Mouse (Mus musculus): ENCODE data around the gene Gcc1. TPM values are rescaled to one million over a fixed set of nuclear protein-coding genes. Genes with fewer than 3 reads are reported as not detected.

The Gcc1 gene
- 9.9 and 12.2 TPM in 2 replicates for polyA plus RNA-seq (2015; fragmentation: Nextera tagmentation; extraction: Ambion mirVana)

- Histone ChIP-seq H3K4me1 (peaks cover 24% of the 10 kb centered on the region), H3K9me3 (no peaks in the 10 kb centered on the region), H3K4me3 (no peak within 1 kb of the TSS), H3K27me3 (no peaks in the 10 kb centered on the region), H3K4me2 (no peak within 1 kb of the TSS), H3K9ac (no peak within 1 kb of the TSS), H3K27ac (no peak within 1 kb of the TSS), H3K36me3 (peaks cover 21% of the 10 kb centered on the region)
- no peak for ATAC-seq (ENCODE audit: insufficient number of reproducible peaks, insufficient read depth, low FRiP score, low TSS enrichment, low read depth)
- 86% methylated on average over 3 of the region's 3 CpGs for WGBS
These were observed at the start of gene Gcc1 for GRCm38 (mm10) chr6:28428290-28428689. Gene Gcc1 (minus strand): TSS chr6:28428390.

GRCm38 (mm10) chr6:28474839-28475238 lies 46.6 kb upstream of the Gcc1 start, which contains the start of gene Snd1:
Gene Snd1 (plus strand): TSS chr6:28475139.
- Histone ChIP-seq H3K27ac (no peak within 1 kb of the TSS), H3K4me2 (no peak within 1 kb of the TSS), H3K27me3 (no peaks in the 10 kb centered on the region), H3K9ac (no peak within 1 kb of the TSS), H3K36me3 (no peaks in the 10 kb centered on the region), H3K9me3 (no peaks in the 10 kb centered on the region), H3K4me1 (peaks cover 6% of the 10 kb centered on the region), H3K4me3 (no peak within 1 kb of the TSS)
- WGBS: 82% methylated on average over 5 of the region's 5 CpGs
- no peak for ATAC-seq (ENCODE audit: insufficient number of reproducible peaks, insufficient read depth, low FRiP score, low TSS enrichment, low read depth)

- WGBS: 86% methylated on average over 4 of the region's 4 CpGs
These were observed 46.0 kb upstream of the Gcc1 start for GRCm38 (mm10) chr6:28474211-28474610.

GRCm38 (mm10) chr6:28471284-28472035 lies 43.3 kb upstream of the Gcc1 start:
- 82% methylated on average over 9 of the region's 9 CpGs for WGBS
- Histone ChIP-seq H3K27me3 (no peaks in the 10 kb centered on the region), H3K4me3 (no peak overlapping the region), H3K4me2 (no peak overlapping the region), H3K36me3 (no peaks in the 10 kb centered on the region), H3K27ac (no peak overlapping the region), H3K9ac (no peak overlapping the region), H3K4me1 (no peaks in the 10 kb centered on the region), H3K9me3 (no peaks in the 10 kb centered on the region)
- ATAC-seq (ENCODE audit: insufficient number of reproducible peaks, insufficient read depth, low FRiP score, low TSS enrichment, low read depth): no peak

More at GRCm38 (mm10) chr6:28474211-28474610, 46.0 kb upstream of the Gcc1 start:
- no peak overlapping the region for H3K4me2 ChIP-seq
- H3K9ac ChIP-seq: no peak overlapping the region
- no peaks in the 10 kb centered on the region for H3K36me3 ChIP-seq
- H3K9me3 ChIP-seq: no peaks in the 10 kb centered on the region
- no peak overlapping the region for H3K27ac ChIP-seq
- ATAC-seq (ENCODE audit: insufficient number of reproducible peaks, insufficient read depth, low FRiP score, low TSS enrichment, low read depth): no peak
- no peak overlapping the region for H3K4me3 ChIP-seq
- peaks cover 5% of the 10 kb centered on the region for H3K4me1 ChIP-seq
- H3K27me3 ChIP-seq: no peaks in the 10 kb centered on the region

GRCm38 (mm10) chr6:28470621-28471020 lies 42.4 kb upstream of the Gcc1 start:
- H3K4me3 ChIP-seq: no peak overlapping the region
- H3K4me1 ChIP-seq: no peaks in the 10 kb centered on the region
- H3K9ac ChIP-seq: no peak overlapping the region
- no peak overlapping the region for H3K27ac ChIP-seq
- WGBS: 65% methylated on average over 5 of the region's 5 CpGs
- no peak for ATAC-seq (ENCODE audit: insufficient number of reproducible peaks, insufficient read depth, low FRiP score, low TSS enrichment, low read depth)
- H3K4me2 ChIP-seq: no peak overlapping the region
- H3K36me3 ChIP-seq: no peaks in the 10 kb centered on the region
- H3K9me3 ChIP-seq: no peaks in the 10 kb centered on the region
- no peaks in the 10 kb centered on the region for H3K27me3 ChIP-seq

GRCm38 (mm10) chr6:28470017-28470602 lies 41.9 kb upstream of the Gcc1 start:
- no peak for ATAC-seq (ENCODE audit: insufficient number of reproducible peaks, insufficient read depth, low FRiP score, low TSS enrichment, low read depth)
- 47% methylated on average over 4 of the region's 4 CpGs for WGBS

GRCm38 (mm10) chr6:28464630-28465029 lies 36.4 kb upstream of the Gcc1 start:
- Histone ChIP-seq H3K27ac (no peak overlapping the region), H3K9ac (no peak overlapping the region), H3K36me3 (no peaks in the 10 kb centered on the region), H3K9me3 (no peaks in the 10 kb centered on the region), H3K4me2 (no peak overlapping the region), H3K27me3 (no peaks in the 10 kb centered on the region), H3K4me1 (no peaks in the 10 kb centered on the region), H3K4me3 (no peak overlapping the region)
- no peak for ATAC-seq (ENCODE audit: insufficient number of reproducible peaks, insufficient read depth, low FRiP score, low TSS enrichment, low read depth)
- 62% methylated on average over 6 of the region's 6 CpGs for WGBS

More at GRCm38 (mm10) chr6:28470017-28470602, 41.9 kb upstream of the Gcc1 start:
- Histone ChIP-seq H3K9me3 (no peaks in the 10 kb centered on the region), H3K9ac (no peak overlapping the region), H3K27me3 (no peaks in the 10 kb centered on the region), H3K4me3 (no peak overlapping the region), H3K4me2 (no peak overlapping the region), H3K36me3 (no peaks in the 10 kb centered on the region), H3K4me1 (no peaks in the 10 kb centered on the region), H3K27ac (no peak overlapping the region)

GRCm38 (mm10) chr6:28460534-28460933 lies 32.3 kb upstream of the Gcc1 start:
- WGBS: 10% methylated on average over 5 of the region's 5 CpGs
- Histone ChIP-seq H3K9me3 (no peaks in the 10 kb centered on the region), H3K9ac (no peak overlapping the region), H3K4me2 (no peak overlapping the region), H3K4me1 (no peaks in the 10 kb centered on the region), H3K4me3 (no peak overlapping the region), H3K27me3 (no peaks in the 10 kb centered on the region), H3K36me3 (no peaks in the 10 kb centered on the region), H3K27ac (no peak overlapping the region)
- ATAC-seq (ENCODE audit: insufficient number of reproducible peaks, insufficient read depth, low FRiP score, low TSS enrichment, low read depth): no peak

- no peaks in the 10 kb centered on the region for H3K9me3 ChIP-seq
- peaks cover 2% of the 10 kb centered on the region; the same call in 1 of the 2 replicates for H3K27me3 ChIP-seq
- H3K4me1 ChIP-seq: no peaks in the 10 kb centered on the region
- H3K4me3 ChIP-seq: no peak overlapping the region
- H3K9ac ChIP-seq: no peak overlapping the region
- H3K4me2 ChIP-seq: no peak overlapping the region
- H3K36me3 ChIP-seq: no peaks in the 10 kb centered on the region
- ATAC-seq (ENCODE audit: insufficient number of reproducible peaks, insufficient read depth, low FRiP score, low TSS enrichment, low read depth): no peak
- H3K27ac ChIP-seq: no peak overlapping the region
These were observed 31.1 kb upstream of the Gcc1 start for GRCm38 (mm10) chr6:28459221-28459668.

GRCm38 (mm10) chr6:28450977-28451376 lies 22.8 kb upstream of the Gcc1 start:
- Histone ChIP-seq H3K27ac (no peak overlapping the region), H3K4me2 (no peak overlapping the region), H3K9ac (no peak overlapping the region), H3K36me3 (no peaks in the 10 kb centered on the region), H3K27me3 (peaks cover 56% of the 10 kb centered on the region), H3K4me3 (no peak overlapping the region), H3K9me3 (no peaks in the 10 kb centered on the region), H3K4me1 (peaks cover 6% of the 10 kb centered on the region)
- no peak for ATAC-seq (ENCODE audit: insufficient number of reproducible peaks, insufficient read depth, low FRiP score, low TSS enrichment, low read depth)
- 2% methylated on average over 12 of the region's 12 CpGs for WGBS

- Histone ChIP-seq H3K9me3 (no peaks in the 10 kb centered on the region), H3K4me2 (no peak overlapping the region)
These were observed 22.3 kb upstream of the Gcc1 start for GRCm38 (mm10) chr6:28450481-28450880.

GRCm38 (mm10) chr6:28449253-28449652 lies 21.1 kb upstream of the Gcc1 start, which contains the start of gene Pax4:
Gene Pax4 (minus strand): TSS chr6:28449353.
- no peak within 1 kb of the TSS for H3K9ac ChIP-seq
- peaks cover 6% of the 10 kb centered on the region for H3K4me1 ChIP-seq
- H3K9me3 ChIP-seq: no peaks in the 10 kb centered on the region
- H3K27me3 ChIP-seq: peaks cover 54% of the 10 kb centered on the region
- ATAC-seq (ENCODE audit: insufficient number of reproducible peaks, insufficient read depth, low FRiP score, low TSS enrichment, low read depth): no peak
- no peak within 1 kb of the TSS for H3K4me2 ChIP-seq
- H3K4me3 ChIP-seq: no peak within 1 kb of the TSS
- H3K27ac ChIP-seq: no peak within 1 kb of the TSS
- WGBS: 70% methylated on average over 2 of the region's 2 CpGs
- no peaks in the 10 kb centered on the region for H3K36me3 ChIP-seq

More at GRCm38 (mm10) chr6:28450481-28450880, 22.3 kb upstream of the Gcc1 start:
- ATAC-seq (ENCODE audit: insufficient number of reproducible peaks, insufficient read depth, low FRiP score, low TSS enrichment, low read depth): no peak
- Histone ChIP-seq H3K36me3 (no peaks in the 10 kb centered on the region), H3K9ac (no peak overlapping the region), H3K27me3 (peaks cover 56% of the 10 kb centered on the region), H3K4me1 (peaks cover 6% of the 10 kb centered on the region), H3K4me3 (no peak overlapping the region), H3K27ac (no peak overlapping the region)
- 15% methylated on average over 5 of the region's 5 CpGs for WGBS

Measured in embryonic facial prominence, embryonic 13.5 days (tissue).